Mouse (Mus musculus) small intestine, adult 2 months (tissue): Measurements from ENCODE around the gene Klk1b1.

ENCODE experiments used
- CTCF ChIP-seq: fragments of 200-500 bp; IDR thresholded peaks from 2 replicates; pipeline ENCODE4 v1.5.1; 2012; ENCODE audit warnings: low read depth, mild to moderate bottlenecking, control low read depth, inconsistent platforms, low read length, moderate library complexity, mixed read lengths; ENCODE audit not compliant: insufficient replicate concordance, insufficient read length; ENCODE audit errors: extremely low read depth
- POLR2A ChIP-seq: fragments of 200-500 bp; IDR thresholded peaks from 2 replicates; pipeline ENCODE4 v1.6.1; 2012; ENCODE audit warnings: low read depth, mild to moderate bottlenecking, control low read depth, inconsistent platforms, low read length, moderate library complexity

DNA sequence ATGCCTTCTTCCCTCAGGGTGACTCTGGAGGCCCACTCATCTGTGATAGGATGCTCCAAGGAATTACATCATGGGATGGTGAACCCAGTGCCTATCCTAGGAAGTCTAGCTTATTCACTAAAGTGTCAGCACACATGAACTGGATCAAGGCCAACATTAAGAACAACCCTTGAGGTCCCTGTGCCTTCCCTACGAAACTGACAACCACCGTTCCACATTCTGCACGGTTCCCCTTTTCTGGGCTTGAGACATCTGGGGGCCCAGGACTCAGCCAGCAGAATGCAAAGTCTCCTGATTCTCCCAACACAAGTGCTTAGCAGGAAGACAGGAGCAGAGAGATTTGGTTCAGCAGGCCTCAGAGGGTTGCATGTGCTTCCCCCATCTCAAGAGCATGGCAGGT lies 46.0 kb upstream of the Klk1b1 start:
- no peak for TF ChIP-seq POLR2A
- no peak for TF ChIP-seq CTCF
